8 mouse cellular contexts compared by ENCODE assay signal in the genomic region with DNA sequence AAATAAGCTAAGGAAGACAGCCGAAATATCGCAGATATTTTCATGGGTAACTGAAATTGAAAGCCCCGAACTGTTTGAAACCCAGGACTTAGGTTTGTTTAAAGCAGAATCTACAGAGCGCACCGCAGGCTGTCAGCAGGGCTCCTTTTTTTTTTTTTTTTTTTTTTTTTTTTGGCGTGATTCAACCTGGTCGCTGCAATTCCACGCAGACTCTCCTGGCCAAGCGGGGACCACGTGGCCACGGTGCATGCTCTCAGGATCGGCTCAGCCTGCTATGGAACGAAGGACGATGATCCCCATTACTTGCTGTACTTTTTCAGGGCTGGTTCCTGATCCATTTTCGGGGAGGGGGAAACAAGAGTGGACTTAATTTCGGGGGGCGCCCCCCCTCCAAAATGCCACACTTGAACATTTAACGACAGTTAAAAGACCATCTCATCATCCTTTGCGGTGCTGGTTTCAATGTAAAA. TPM values are rescaled to one million over a fixed set of nuclear protein-coding genes. Genes with fewer than 3 reads are reported as not detected.
DNase-seq lines count a peak whose midpoint lies in the region; ATAC-seq lines count a peak whose summit lies in the region.

No protein-coding gene starts in this region.

- DNase-seq in adrenal gland, adult (ENCODE audit: inconsistent age in 2 of 2, low spot score in 1 of 2), result peak; percentile 65 to 77
- no peak for DNase-seq in adrenal gland, postnatal 4 days (ENCODE audit: low spot score in 2 of 2)
- DNase-seq in thymus, postnatal 25 days, result peak; percentile 19
- DNase-seq in thymus, adult 18-20 months, result no peak
- DNase-seq in left cerebral cortex, postnatal 25 days (ENCODE audit: low spot score in 2 of 2), result peak; percentile 42 to 55
- peak; percentile 31 for DNase-seq in midbrain, embryonic 10.5 days (ENCODE audit: low spot score)
- peak; percentile 22 for DNase-seq in thymus, postnatal 4 days

- intact Hi-C loops in left cerebral cortex, postnatal 25 days (cut with DNase I), result loop anchor here (1.0 kb wide), 1 partner anchor 15 kb away; no protein-coding TSS in a partner anchor

- no peaks in the 10 kb centered on the region for H3K9me3 ChIP-seq in heart, embryonic 12.5 days (replicated peaks)
- H3K9me3 ChIP-seq in midbrain, embryonic 10.5 days (replicated peaks), result no peaks in the 10 kb centered on the region

- WGBS in heart, embryonic 12.5 days, result under 1% methylated on average over 19 of the region's 19 CpGs
- WGBS in midbrain, embryonic 10.5 days, result 1% methylated on average over 19 of the region's 19 CpGs

- H3K4me1 ChIP-seq in heart, embryonic 12.5 days (replicated peaks), result peaks cover 23% of the 10 kb centered on the region
- peaks cover 47% of the 10 kb centered on the region for H3K4me1 ChIP-seq in midbrain, embryonic 10.5 days

- peaks cover 10% of the 10 kb centered on the region; the same call in 1 of the 2 replicates for H3K27me3 ChIP-seq in heart, embryonic 12.5 days (replicated peaks)
- H3K27me3 ChIP-seq in midbrain, embryonic 10.5 days (ENCODE audit: low read depth, poor library complexity, severe bottlenecking), result peaks cover 37% of the 10 kb centered on the region

- H3K4me3 ChIP-seq in heart, embryonic 12.5 days, result peak overlapping the region; percentile 77
- peak overlapping the region; percentile 84 for H3K4me3 ChIP-seq in midbrain, embryonic 10.5 days

- no peak overlapping the region for H3K27ac ChIP-seq in heart, embryonic 12.5 days (ENCODE audit: poor library complexity, severe bottlenecking)
- H3K27ac ChIP-seq in midbrain, embryonic 10.5 days (replicated peaks), result peak overlapping the region; percentile 97

- H3K36me3 ChIP-seq in heart, embryonic 12.5 days, result no peaks in the 10 kb centered on the region
- H3K36me3 ChIP-seq in midbrain, embryonic 10.5 days, result no peaks in the 10 kb centered on the region

- peak overlapping the region; percentile 88 for H3K9ac ChIP-seq in heart, embryonic 12.5 days

- ATAC-seq in heart, embryonic 12.5 days (ENCODE audit: insufficient number of reproducible peaks, low FRiP score), result no peak

- peak overlapping the region; percentile 100 for H3K4me2 ChIP-seq in heart, embryonic 12.5 days

RNA-seq across cellular contexts. Expression of a gene that starts 1.4 kb away (rescaled TPM):
- total RNA-seq in adrenal gland, postnatal 4 days (2021), result 10 to 100 TPM; 11.9 to 12.2 TPM
- polyA plus RNA-seq in heart, embryonic 12.5 days (2016; fragmentation: Nextera tagmentation; extraction: Ambion mirVana), result 2.5 and 3.2 TPM in 2 replicates
- total RNA-seq in left cerebral cortex, postnatal 25 days (2021), result 10 to 100 TPM; 14.2 to 15.2 TPM
- 10.3 and 11.9 TPM in 2 replicates for polyA plus RNA-seq in midbrain, embryonic 10.5 days (2016; fragmentation: Nextera tagmentation; extraction: Ambion mirVana)

RNA-seq across cellular contexts. Expression of a gene that starts 16.8 kb away (rescaled TPM):
- 1 to 10 TPM; 7.5 to 9.3 TPM for total RNA-seq in adrenal gland, postnatal 4 days (2021)
- polyA plus RNA-seq in heart, embryonic 12.5 days (2016; fragmentation: Nextera tagmentation; extraction: Ambion mirVana), result 3.6 TPM in 2 replicates
- total RNA-seq in left cerebral cortex, postnatal 25 days (2021), result 1 to 10 TPM; 7.4 to 7.6 TPM
- 5.4 and 6.5 TPM in 2 replicates for polyA plus RNA-seq in midbrain, embryonic 10.5 days (2016; fragmentation: Nextera tagmentation; extraction: Ambion mirVana)

RNA-seq across cellular contexts. Expression of a gene that starts 29.3 kb away (rescaled TPM):
- total RNA-seq in adrenal gland, postnatal 4 days (2021), result 10 to 100 TPM; 11.6 to 12.2 TPM
- polyA plus RNA-seq in heart, embryonic 12.5 days (2016; fragmentation: Nextera tagmentation; extraction: Ambion mirVana), result 17.8 and 19.5 TPM in 2 replicates
- total RNA-seq in left cerebral cortex, postnatal 25 days (2021), result 1 to 10 TPM; 2.7 to 3.7 TPM
- 38.1 and 39.5 TPM in 2 replicates for polyA plus RNA-seq in midbrain, embryonic 10.5 days (2016; fragmentation: Nextera tagmentation; extraction: Ambion mirVana)

Comparison
In these comparisons a context has a peak if more than half of its experiments do, and no peak if none do; other contexts are left out.
1. DNase-seq: peak in adrenal gland, adult (2 of 2), thymus, postnatal 25 days (single experiment), left cerebral cortex, postnatal 25 days (2 of 2), midbrain, embryonic 10.5 days (single experiment) and thymus, postnatal 4 days (single experiment); none in adrenal gland, postnatal 4 days (0 of 2) and thymus, adult 18-20 months (0 of 2).